In genomic region chr8:109463677-109464313, GRCm38 (mm10) we compare ENCODE assay signal across 9 mouse cellular contexts. TPM values are rescaled to one million over a fixed set of nuclear protein-coding genes. Genes with fewer than 3 reads are reported as not detected.
DNase-seq lines count a peak whose midpoint lies in the region; ATAC-seq and TF ChIP-seq lines count a peak whose summit lies in the region.
"Had no signal": no experiment of that assay in that cellular context is flagged by ENCODE, and none has a peak within 500 bp of the region (broad histone marks: within the 10 kb centered on the region; RNA-seq: fewer than 3 reads in every experiment).

No protein-coding gene starts in this region.

- no peak for TF ChIP-seq CTCF in kidney, postnatal 0 days (IDR thresholded peaks at IDR 0.05; ENCODE audit: low read depth)

- H3K27me3 ChIP-seq in kidney, postnatal 0 days (ENCODE audit: insufficient read depth, low read length), result no peaks in the 10 kb centered on the region
- no peaks in the 10 kb centered on the region for H3K27me3 ChIP-seq in hindbrain, embryonic 13.5 days
- no peaks in the 10 kb centered on the region for H3K27me3 ChIP-seq in neural tube, embryonic 11.5 days (ENCODE audit: control insufficient read depth, insufficient read depth, low read length)

- ATAC-seq in kidney, postnatal 0 days (replicated peaks; ENCODE audit: low FRiP score, low read depth), result no peak
- ATAC-seq in hindbrain, embryonic 13.5 days (ENCODE audit: low FRiP score), result peak; percentile 43
- ATAC-seq in neural tube, embryonic 11.5 days (ENCODE audit: insufficient read depth, low FRiP score, low TSS enrichment), result peak; percentile 73; the same call in 1 of the 2 replicates

- H3K4me1 ChIP-seq in kidney, postnatal 0 days (replicated peaks; ENCODE audit: insufficient read depth, low read length), result no peaks in the 10 kb centered on the region
- H3K4me1 ChIP-seq in hindbrain, embryonic 13.5 days (replicated peaks), result peaks cover 66% of the 10 kb centered on the region
- H3K4me1 ChIP-seq in neural tube, embryonic 11.5 days (ENCODE audit: control insufficient read depth, insufficient read depth, low read length), result peaks cover 21% of the 10 kb centered on the region

- H3K36me3 ChIP-seq in kidney, postnatal 0 days (ENCODE audit: insufficient read depth, low read length), result no peaks in the 10 kb centered on the region
- H3K36me3 ChIP-seq in hindbrain, embryonic 13.5 days, result no peaks in the 10 kb centered on the region
- H3K36me3 ChIP-seq in neural tube, embryonic 11.5 days (ENCODE audit: control insufficient read depth, insufficient read depth, low read length), result no peaks in the 10 kb centered on the region

- peak overlapping the region; percentile 25 for H3K4me2 ChIP-seq in kidney, postnatal 0 days (ENCODE audit: low read length)
- peak overlapping the region; percentile 46 for H3K4me2 ChIP-seq in hindbrain, embryonic 13.5 days
- peak overlapping the region; percentile 31 for H3K4me2 ChIP-seq in neural tube, embryonic 11.5 days (ENCODE audit: low read depth)

- no peak overlapping the region for H3K27ac ChIP-seq in kidney, postnatal 0 days
- peak overlapping the region; percentile 97 for H3K27ac ChIP-seq in hindbrain, embryonic 13.5 days
- H3K27ac ChIP-seq in neural tube, embryonic 11.5 days (ENCODE audit: low read depth, low read length), result peak overlapping the region; percentile 89
- H3K27ac ChIP-seq: macrophage had no signal

- H3K4me3 ChIP-seq in kidney, postnatal 0 days (replicated peaks; ENCODE audit: low read depth, low read length), result no peak overlapping the region
- peak overlapping the region; percentile 15; the same call in 1 of the 2 replicates for H3K4me3 ChIP-seq in hindbrain, embryonic 13.5 days
- no peak overlapping the region for H3K4me3 ChIP-seq in neural tube, embryonic 11.5 days (ENCODE audit: low read depth, low read length)

- WGBS in kidney, postnatal 0 days, result 5% methylated on average over 13 of the region's 13 CpGs
- 15% methylated on average over 13 of the region's 13 CpGs for WGBS in hindbrain, embryonic 13.5 days
- 22% methylated on average over 13 of the region's 13 CpGs for WGBS in neural tube, embryonic 11.5 days

- no peak overlapping the region for H3K9ac ChIP-seq in kidney, postnatal 0 days (ENCODE audit: low read depth, low read length)
- peak overlapping the region; percentile 66 for H3K9ac ChIP-seq in hindbrain, embryonic 13.5 days
- H3K9ac ChIP-seq in neural tube, embryonic 11.5 days (ENCODE audit: low read length), result peak overlapping the region; percentile 19

- no peaks in the 10 kb centered on the region for H3K9me3 ChIP-seq in kidney, postnatal 0 days (replicated peaks; ENCODE audit: low read length)
- H3K9me3 ChIP-seq in hindbrain, embryonic 13.5 days, result no peaks in the 10 kb centered on the region
- H3K9me3 ChIP-seq in neural tube, embryonic 11.5 days (ENCODE audit: control insufficient read depth, low read length), result no peaks in the 10 kb centered on the region

- DNase-seq in kidney, postnatal 0 days (ENCODE audit: low spot score), result no peak
- no peak for DNase-seq in kidney, adult 18-20 months
- peak; percentile 39 for DNase-seq in embryo, embryonic 10.5 days (ENCODE audit: low spot score)
- DNase-seq in neural tube, embryonic 11.5 days (ENCODE audit: low spot score), result peak; percentile 66
- no peak for DNase-seq in frontal cortex, postnatal 10 days (ENCODE audit: low spot score in 2 of 2)
- DNase-seq in gastrocnemius, postnatal 4 days (ENCODE audit: low spot score in 2 of 2), result no peak
- DNase-seq in urinary bladder, postnatal 25 days (ENCODE audit: low spot score), result no peak

RNA-seq across cellular contexts. Expression of gene Pmfbp1, which starts 30.0 kb away (rescaled TPM):
- polyA plus RNA-seq in kidney, postnatal 0 days (2015; fragmentation: Nextera tagmentation; extraction: Ambion mirVana), result 0.14 and 0.21 TPM in 2 replicates
- 2.4 and 3.4 TPM in 2 replicates for polyA plus RNA-seq in hindbrain, embryonic 13.5 days (2015; fragmentation: Nextera tagmentation; extraction: Ambion mirVana)
- polyA plus RNA-seq in neural tube, embryonic 11.5 days (2014; fragmentation: Nextera tagmentation; extraction: Ambion mirVana), result 1.1 and 2.1 TPM in 2 replicates
- total RNA-seq in gastrocnemius, postnatal 4 days (2021), result not detected
- polyA plus RNA-seq: macrophage had no signal

Comparison
In these comparisons a context has a peak if more than half of its experiments do, and no peak if none do; other contexts are left out.
1. DNase-seq: peak in embryo, embryonic 10.5 days (single experiment) and neural tube, embryonic 11.5 days (single experiment); none in kidney, postnatal 0 days (single experiment), kidney, adult 18-20 months (single experiment), frontal cortex, postnatal 10 days (0 of 2), gastrocnemius, postnatal 4 days (0 of 2) and urinary bladder, postnatal 25 days (single experiment).
2. Peak in every context shown above with its lines, with median percentiles within 50 percentile points of each other: H3K4me2 ChIP-seq.